Mouse (Mus musculus) lung, postnatal 25 days (tissue): ENCODE measurements around the gene Srebf2.
A peak's percentile ranks its signal among the peaks of the same experiment; 100 is the strongest.

Experiments used
- DNase-seq: peaks from one replicate; pipeline ENCODE4 v3.0.0; 2022; ENCODE audit warnings: low spot score

The Srebf2 gene

GRCm38 (mm10) chr15:82207504-82208219, 60.7 kb downstream of the Srebf2 start:
- no peak for DNase-seq

- DNase-seq, result no peak
Observed at GRCm38 (mm10) chr15:82208307-82208706, 61.3 kb downstream of the Srebf2 start.

- no peak for DNase-seq
Observed at GRCm38 (mm10) chr15:82209295-82210050, 62.5 kb downstream of the Srebf2 start.

GRCm38 (mm10) chr15:82210801-82211200, 63.8 kb downstream of the Srebf2 start:
- no peak for DNase-seq

- no peak for DNase-seq
Observed at GRCm38 (mm10) chr15:82211281-82211680, 64.3 kb downstream of the Srebf2 start.

GRCm38 (mm10) chr15:82211911-82212751, 65.2 kb downstream of the Srebf2 start:
- no peak for DNase-seq

- no peak for DNase-seq
Observed at GRCm38 (mm10) chr15:82212752-82213063, 65.7 kb downstream of the Srebf2 start, which contains the start of gene Shisa8. TSS of gene Shisa8 (minus strand) at chr15:82212815.

GRCm38 (mm10) chr15:82213222-82213621, 66.2 kb downstream of the Srebf2 start:
- DNase-seq, result no peak

- DNase-seq, result no peak
Observed at GRCm38 (mm10) chr15:82215332-82216046, 68.5 kb downstream of the Srebf2 start.

- DNase-seq, result no peak
Observed at GRCm38 (mm10) chr15:82216142-82216827, 69.3 kb downstream of the Srebf2 start.

GRCm38 (mm10) chr15:82217039-82217438, 70.1 kb downstream of the Srebf2 start:
- no peak for DNase-seq

- no peak for DNase-seq
Observed at GRCm38 (mm10) chr15:82217980-82218379, 71.0 kb downstream of the Srebf2 start.

GRCm38 (mm10) chr15:82218778-82219666, 72.0 kb downstream of the Srebf2 start:
- peak; percentile 26 for DNase-seq

- DNase-seq, result no peak
Observed at GRCm38 (mm10) chr15:82220003-82220675, 73.2 kb downstream of the Srebf2 start.

GRCm38 (mm10) chr15:82221104-82221860, 74.3 kb downstream of the Srebf2 start:
- DNase-seq, result no peak

- no peak for DNase-seq
Observed at GRCm38 (mm10) chr15:82223251-82223650, 76.3 kb downstream of the Srebf2 start.

- DNase-seq, result peak; percentile 63
Observed at GRCm38 (mm10) chr15:82223657-82224601, 76.9 kb downstream of the Srebf2 start, which contains the start of gene Tnfrsf13c. TSS of gene Tnfrsf13c (minus strand) at chr15:82224369.
